Mouse (Mus musculus) heart, postnatal 0 days (tissue): Measurements from ENCODE around the gene Thg1l.

Source experiments
- CTCF ChIP-seq: IDR thresholded peaks from 2 replicates; pipeline ENCODE4 v1.5.1; 2016; ENCODE audit warnings: antibody characterized with exemption, control low read depth, low read depth
- EP300 ChIP-seq: IDR thresholded peaks from 2 replicates; pipeline ENCODE4 v1.6.1; 2016; ENCODE audit warnings: antibody characterized with exemption, low read depth

DNA sequence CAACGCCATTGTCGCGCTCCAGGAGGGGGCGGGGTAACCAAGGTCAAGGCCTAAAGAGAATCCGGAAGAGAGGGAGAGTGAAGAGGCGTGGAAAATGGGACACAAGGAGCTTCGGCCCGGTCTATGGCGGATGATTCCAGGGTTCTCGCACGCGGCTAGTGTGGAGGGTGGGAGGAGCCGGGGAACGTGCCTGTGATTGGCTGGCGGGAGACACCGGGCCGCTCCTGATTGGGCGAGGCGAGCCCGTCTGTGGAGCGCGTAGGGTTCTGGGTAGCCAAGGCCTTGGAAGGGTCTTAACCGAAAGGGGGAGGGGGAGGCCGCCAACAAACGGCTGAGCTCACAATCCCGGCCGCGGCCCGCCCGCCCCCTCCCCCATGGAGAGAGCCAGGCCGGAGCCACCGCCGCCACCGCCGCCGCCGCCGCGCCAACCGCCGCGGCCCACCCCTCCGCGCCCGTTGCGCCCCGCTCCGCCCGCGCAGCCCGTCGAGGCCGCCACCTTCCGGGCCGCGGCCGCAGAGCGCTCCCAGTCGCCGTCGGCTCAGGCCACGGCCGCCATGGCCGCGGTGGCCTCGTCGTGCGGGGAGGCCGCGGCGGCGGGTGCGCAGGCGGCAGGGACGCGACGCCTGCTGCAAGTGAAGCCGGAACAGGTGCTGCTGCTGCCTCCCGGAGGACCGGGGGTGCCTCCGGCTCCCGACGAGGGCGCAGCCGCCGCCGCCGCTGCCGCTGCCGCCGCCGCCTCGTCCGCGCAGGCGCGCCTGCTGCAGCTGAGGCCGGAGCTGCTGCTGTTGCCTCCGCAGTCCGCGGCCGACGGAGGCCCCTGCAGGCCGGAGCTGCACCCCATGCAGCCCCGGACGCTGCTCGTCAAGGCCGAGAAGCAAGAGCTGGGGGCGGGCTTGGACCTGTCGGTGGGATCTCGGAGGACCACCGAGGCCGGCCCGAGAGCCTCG is 24.9 kb upstream of the Thg1l start, which contains the start of gene Sox30:
- TF ChIP-seq CTCF (no peak), EP300 (no peak)
